Mouse (Mus musculus): ENCODE data around the gene Lmbr1.

DNA sequence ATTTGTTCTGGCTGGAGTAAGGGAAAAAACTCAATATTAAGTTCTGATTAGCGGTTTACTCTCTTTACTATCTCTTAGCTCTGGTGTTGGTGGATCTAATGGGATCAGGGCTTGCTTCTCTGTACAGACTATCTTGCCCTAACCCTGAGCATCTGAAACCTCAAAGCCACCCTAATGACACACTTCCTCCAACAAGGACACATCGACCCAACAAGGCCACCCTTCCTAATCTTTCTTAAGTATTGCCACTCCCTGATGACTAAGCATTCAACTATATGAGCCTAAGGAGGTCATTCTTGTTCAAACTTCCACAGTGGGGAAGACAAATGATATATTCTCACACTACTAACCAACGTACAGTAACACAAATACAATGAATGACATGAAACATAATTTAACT lies 69.0 kb downstream of the Lmbr1 start:
- TF ChIP-seq POLR2A (IDR thresholded peaks at IDR 0.05; ENCODE audit: low read depth, low read length) (no peak), CTCF (IDR thresholded peaks at IDR 0.05; ENCODE audit: extremely low read depth, insufficient read depth, insufficient read length, insufficient replicate concordance) (no peak)

All from spleen, adult 2 months (tissue).